Mouse (Mus musculus) T-helper 17 cell (primary cell): Measurements from ENCODE around the gene Mlip.

Experiments
- in situ Hi-C, 2 experiments: fragments of 300-600 bp; cut with MboI, MseI; formaldehyde crosslinking; loops; 1 replicate in 1 of 2; 2 replicates in 1 of 2; pipeline ENCODE4 v1.15.1; 2025; ENCODE audit warnings: high pct_unique_total_duplicates in 2 of 2

The Mlip gene

DNA sequence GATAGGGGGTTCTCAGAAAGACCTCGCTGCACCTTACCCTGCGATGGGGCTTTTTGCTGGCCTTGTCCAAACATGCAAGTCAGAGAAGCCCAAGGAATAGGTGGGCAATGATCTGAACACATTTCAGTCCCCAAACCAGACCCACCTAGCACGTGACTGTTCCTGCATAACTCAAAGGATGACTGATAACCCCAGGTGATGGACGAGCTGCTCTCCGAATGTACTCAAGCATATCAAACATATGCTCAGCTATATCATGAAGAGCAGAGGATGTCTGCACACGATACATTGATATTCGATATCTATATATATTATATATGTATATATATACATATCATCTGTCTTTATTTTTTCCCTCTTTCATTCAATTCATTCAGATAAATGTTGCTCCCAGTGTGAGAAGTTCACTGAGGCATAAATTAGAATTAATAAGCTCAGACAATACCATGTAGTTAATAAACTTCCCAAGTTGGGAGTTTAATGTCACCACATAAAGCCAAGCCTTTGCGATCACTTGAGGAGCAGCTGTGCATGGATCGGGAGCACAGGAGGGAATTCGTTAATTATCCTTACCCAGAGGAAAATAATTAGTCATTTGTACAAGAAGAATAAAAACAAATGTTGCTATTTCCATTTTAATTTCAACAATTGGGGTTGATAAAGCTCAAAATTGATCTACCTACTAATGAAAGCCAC lies 6.7 kb upstream of the Mlip start:
- in situ Hi-C loops = no loop called here

GRCm38 (mm10) chr9:77353942-77354341 lies 1.2 kb upstream of the Mlip start:
- in situ Hi-C loops = no loop called here

- in situ Hi-C loops = no loop called here
Observed at GRCm38 (mm10) chr9:77347704-77348103, 5.1 kb downstream of the Mlip start.

DNA sequence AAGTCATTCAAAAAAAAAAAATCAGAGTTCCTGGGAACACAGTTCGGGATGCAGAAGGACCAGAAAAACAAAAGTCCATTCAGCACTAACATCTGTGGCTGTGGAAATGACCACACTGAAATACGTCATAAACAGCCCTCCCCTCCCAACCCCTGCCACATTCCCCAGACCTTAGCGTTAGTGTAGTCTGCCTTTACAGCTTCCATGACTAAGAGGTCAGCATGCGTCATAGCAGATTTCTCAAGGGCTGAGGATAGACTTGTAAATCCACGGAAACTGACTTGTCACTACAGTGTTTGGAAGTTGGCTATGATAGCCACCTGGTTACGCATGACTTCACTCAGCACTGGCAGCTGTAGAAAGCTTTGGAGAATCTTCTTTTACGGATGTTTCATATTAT lies 8.5 kb downstream of the Mlip start:
- in situ Hi-C loops = no loop called here

DNA sequence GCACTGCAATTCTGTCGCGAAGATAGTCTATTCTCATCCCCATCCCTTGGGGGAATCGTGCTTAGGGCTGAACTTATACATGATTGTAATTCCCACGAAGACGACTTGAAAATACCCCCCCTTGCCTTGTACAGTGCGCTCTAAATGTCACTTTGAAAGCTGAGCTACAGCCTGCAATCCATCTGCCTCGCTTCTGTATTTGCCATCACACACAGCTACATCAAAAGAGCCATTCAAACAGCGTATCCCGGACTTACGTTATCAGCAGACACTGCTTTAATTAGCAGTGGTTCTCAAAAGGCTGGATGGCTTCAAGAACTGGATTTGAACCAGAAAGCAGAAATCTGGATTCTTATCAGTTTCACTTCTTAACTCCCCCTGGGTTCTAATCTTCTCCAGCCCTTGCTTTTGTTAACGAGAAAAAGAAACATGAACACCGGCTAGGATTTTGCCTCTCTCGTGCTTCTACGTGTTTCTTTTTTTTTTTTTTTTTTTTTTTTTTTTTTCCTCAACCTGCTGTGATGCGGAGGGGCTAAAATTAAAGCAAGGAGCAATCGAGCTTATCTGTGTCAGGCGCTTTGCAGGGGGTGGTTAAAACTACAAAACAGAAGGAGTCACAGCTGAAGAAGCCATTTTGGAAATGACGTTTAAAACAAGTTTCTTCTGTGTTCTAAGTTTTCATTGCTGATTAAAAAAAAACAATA lies 12.5 kb downstream of the Mlip start:
- in situ Hi-C loops = no loop called here

DNA sequence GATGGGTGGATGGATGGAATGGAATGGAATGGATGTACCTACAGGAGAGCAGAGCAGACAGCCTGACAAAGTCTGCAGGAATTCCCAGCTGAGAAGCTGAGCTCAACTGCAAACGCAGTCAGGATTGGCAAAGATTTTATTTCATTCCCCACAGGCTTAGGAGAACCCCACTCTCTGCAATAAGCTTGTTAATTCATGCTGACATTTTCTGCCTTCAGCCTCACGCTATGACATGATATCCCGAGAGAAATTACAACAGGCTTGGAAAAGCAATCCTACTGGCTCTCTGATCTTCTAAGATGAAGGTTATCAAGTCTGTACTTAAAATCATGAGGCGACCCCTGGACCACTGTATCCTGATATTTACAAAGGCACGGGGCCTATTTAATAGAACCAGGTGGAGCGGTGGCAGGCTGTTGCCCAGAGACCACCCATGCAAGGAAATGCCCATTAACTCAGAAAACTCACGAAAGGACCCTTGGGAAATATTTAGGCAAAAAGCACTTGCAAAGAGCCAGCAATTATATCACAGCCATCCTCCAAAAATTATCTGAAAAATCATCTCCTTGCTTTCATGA lies 13.1 kb downstream of the Mlip start:
- in situ Hi-C loops = no loop called here

DNA sequence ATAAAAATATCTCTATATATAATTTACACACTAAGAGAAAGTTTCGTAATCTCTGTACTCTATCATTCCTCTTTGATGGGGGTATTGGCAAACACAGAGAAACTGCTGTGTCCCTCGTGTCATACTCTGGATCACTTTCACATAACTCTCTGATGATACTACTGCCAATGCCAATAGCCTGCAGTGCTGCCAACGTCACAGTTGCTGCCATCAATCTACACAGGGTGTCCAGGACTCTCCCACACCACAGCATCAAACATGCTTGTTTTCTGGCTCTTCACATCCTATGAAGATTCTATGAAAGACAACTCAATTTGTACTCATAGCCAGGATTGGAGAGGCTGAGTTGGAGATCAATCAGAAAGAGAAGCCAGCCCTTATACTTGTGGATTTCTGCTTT lies 17.4 kb downstream of the Mlip start:
- in situ Hi-C loops = no loop called here

DNA sequence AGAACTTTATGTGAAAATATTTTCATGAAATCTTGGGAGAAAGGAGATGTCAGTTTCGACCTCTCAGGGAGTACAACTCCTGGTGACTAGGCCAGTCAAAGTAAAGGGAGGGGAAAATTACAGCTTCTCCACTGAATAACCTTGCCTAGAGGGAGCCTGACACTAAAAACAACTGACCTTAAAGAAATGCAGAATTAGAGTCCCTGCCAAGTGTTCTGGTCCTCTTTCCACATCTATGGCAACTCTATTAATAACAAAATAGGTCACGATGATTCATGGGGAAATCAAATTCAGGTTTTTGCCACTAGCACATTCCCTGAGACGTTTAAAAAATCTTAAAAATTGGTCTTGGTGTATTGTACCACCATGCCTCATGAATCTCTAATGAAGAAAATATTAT lies 34.4 kb downstream of the Mlip start:
- in situ Hi-C loops = no loop called here

DNA sequence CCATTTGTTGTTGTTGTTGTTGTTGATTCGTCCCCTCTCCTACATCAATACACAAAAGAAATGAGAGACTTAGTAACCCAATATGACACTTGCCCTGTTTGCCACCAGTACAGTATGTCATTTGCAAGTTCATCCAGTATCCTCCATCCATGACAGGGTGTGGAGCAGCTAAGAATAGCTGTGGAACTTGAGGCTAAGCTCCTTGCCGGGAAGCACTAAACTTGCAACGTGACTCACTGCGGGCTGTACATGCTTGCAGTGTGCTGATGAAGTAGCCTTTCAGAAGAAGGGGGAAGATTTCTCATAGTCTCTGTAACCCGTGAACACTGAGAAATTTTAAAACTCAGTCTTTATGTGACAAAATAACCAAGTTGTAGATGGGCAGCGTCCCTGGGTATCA lies 42.2 kb downstream of the Mlip start:
- in situ Hi-C loops = no loop called here

DNA sequence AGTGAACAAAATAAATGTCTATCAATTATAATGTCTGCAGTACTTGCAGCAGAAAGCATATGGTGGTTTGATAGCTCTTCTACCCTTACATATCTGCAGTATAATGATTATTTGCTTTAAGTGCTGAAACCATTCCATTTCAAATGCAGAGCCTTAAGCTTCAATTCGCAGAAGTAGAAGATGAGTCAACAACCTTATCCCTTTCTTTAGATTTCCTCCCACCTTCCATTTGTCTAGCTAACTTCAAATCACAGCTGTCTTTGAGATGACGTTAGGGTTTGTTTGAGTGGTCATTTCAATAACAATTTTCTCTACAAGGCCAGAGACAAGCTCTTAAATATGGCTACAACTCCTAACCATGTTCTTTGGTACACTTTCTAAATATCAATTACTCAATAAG lies 47.4 kb downstream of the Mlip start:
- in situ Hi-C loops = no loop called here

DNA sequence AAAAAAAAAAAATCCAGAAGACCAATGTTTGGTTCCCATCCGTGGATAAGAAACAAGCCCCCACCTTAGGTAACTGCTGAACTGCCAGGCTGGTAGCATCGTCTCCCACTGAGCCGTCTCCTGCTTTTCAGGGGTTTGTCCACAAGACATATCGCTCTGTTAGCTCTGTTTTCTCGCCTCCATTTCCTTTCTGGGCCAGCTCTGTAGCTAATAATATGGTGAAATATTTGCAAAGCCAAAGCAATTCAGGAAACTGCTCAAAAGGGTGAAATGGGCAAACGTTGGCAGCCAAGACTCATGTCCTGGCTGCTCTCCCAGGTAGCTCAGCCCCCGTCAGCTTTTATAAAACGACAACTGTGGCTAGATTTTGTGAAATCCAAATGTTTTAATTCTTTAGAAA lies 50.4 kb downstream of the Mlip start:
- in situ Hi-C loops = no loop called here

GRCm38 (mm10) chr9:77287958-77288357 lies 64.8 kb downstream of the Mlip start:
- in situ Hi-C loops = no loop called here

DNA sequence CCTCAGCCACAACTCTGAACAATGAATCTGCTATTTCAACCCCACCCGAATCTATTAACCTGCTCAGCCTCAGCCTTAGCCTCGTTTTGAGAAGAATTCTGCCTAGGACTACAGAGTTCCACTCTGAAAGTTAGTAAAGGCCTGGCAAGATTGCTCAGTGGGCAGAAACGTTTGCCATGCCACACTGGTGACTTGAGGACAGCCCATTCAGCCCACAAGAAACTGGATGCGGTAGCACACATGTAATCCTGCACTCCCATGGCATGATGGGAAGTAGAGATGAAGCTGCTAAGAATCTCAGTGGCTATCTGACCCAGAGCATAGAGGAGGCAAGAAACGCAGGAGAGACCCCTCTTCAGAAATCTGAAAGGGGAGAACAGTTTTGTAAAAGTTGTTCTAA lies 73.4 kb downstream of the Mlip start:
- in situ Hi-C loops = no loop called here

GRCm38 (mm10) chr9:77278055-77278454 lies 74.7 kb downstream of the Mlip start:
- in situ Hi-C loops = no loop called here

- in situ Hi-C loops = no loop called here
Observed at GRCm38 (mm10) chr9:77277270-77277669, 75.5 kb downstream of the Mlip start.

GRCm38 (mm10) chr9:77276451-77277154 lies 76.2 kb downstream of the Mlip start:
- in situ Hi-C loops = no loop called here

DNA sequence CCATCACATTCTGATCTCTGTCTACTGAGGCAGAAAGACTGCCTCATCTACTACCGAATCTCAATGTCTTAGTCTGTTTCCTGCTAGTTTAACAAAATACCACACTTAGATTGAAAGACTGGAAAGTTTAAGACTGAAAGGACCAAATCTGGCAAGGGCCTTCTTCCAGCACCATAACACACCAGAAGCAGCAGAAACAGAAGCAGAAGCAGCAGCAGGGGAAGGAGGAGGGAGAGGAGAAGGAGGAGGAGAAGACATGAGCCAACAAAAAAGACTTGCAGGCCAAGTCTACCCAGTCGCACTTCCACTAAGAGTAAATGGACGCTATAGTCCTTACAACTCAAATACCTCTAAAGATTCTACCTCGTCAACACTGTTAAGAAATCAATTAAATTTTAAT lies 80.0 kb downstream of the Mlip start:
- in situ Hi-C loops = no loop called here

GRCm38 (mm10) chr9:77265268-77266017 lies 87.3 kb downstream of the Mlip start:
- in situ Hi-C loops = loop anchor here in 1 of 2 experiments (10.0 kb wide), 1 partner anchor 1469 kb away; no protein-coding TSS in a partner anchor

DNA sequence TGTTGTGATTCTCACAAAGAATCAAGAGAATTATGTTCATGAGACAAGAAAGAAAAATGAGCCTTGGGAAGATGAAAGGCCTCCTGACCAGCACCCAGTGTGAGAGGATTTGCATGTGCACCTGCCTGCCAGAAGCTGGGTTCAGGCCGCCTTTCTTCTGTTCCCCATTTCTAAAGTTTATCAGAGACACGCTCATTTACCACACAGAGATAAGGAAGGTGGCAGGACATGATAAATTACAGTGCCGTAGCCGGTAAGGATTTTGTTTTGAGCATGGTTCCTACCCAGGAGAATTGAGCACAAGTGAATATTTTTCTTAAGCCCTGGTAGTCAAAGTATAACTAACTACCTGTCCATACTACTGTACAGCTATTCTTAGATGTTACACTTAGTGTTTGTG lies 93.7 kb downstream of the Mlip start:
- in situ Hi-C loops = no loop called here

GRCm38 (mm10) chr9:77258265-77258664 lies 94.5 kb downstream of the Mlip start:
- in situ Hi-C loops = no loop called here

DNA sequence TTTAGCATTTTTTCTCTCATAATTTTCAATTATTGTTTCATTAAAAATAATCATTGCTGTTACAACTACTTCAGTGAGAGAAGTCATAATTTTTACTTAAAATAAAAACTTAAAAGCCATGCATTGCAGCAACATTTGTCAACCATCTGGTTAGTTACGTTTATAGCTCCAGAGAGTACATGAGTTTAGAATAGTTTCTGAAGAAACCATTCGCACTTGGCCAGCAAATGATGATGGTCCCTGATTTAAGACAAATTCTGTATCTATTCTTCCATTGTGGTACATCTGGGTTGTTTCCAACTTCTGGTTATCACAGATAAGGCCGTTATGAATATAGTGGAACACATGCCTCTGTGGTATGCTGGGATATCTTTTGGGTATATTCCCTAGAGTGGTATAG lies 98.3 kb downstream of the Mlip start:
- in situ Hi-C loops = no loop called here

DNA sequence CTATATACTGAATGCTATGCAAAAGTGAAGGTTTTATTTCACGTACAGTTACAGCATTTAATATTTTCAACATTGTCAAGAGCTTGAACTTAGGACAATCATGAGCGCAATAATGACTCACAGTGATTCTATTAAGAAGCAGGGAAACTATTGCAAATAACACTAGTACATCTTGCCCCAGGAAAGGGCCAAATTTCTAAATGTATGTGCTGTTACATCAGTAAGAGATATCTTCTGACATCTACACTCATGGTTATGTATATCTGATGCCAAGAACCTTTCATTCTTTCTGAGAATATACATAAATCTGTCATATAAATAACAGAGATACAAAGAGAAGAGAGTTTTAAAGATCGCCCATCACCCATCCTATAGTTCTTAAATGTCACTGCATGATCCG lies 100.0 kb downstream of the Mlip start:
- in situ Hi-C loops = no loop called here
